Mouse (Mus musculus): ENCODE data around the gene Fgr.
"Not testable (repeated sequence)": the region's sequence is repeated elsewhere in the genome, so short reads cannot be mapped to it uniquely, and the experiment has no call there.

Gene Fgr

GRCm38 (mm10) chr4:132983664-132984512, 10.0 kb downstream of the Fgr start:
- DNase-seq (ENCODE audit: extremely low spot score, low read depth, low spot score), result no peak

GRCm38 (mm10) chr4:132988581-132989355, 14.9 kb downstream of the Fgr start:
- no peak for DNase-seq (ENCODE audit: extremely low spot score, low read depth, low spot score)

GRCm38 (mm10) chr4:132993553-132993952, 19.7 kb downstream of the Fgr start:
- DNase-seq (ENCODE audit: extremely low spot score, low read depth, low spot score), result no peak

- no peak for DNase-seq (ENCODE audit: extremely low spot score, low read depth, low spot score)
Measured at GRCm38 (mm10) chr4:132997469-132998237, 23.8 kb downstream of the Fgr start.

GRCm38 (mm10) chr4:133002896-133003295, 29.0 kb downstream of the Fgr start:
- DNase-seq (ENCODE audit: extremely low spot score, low read depth, low spot score), result no peak

GRCm38 (mm10) chr4:133003316-133004018, 29.6 kb downstream of the Fgr start:
- DNase-seq (ENCODE audit: extremely low spot score, low read depth, low spot score), result no peak

GRCm38 (mm10) chr4:133005233-133005632, 31.3 kb downstream of the Fgr start:
- peak; percentile 94 for DNase-seq (ENCODE audit: extremely low spot score, low read depth, low spot score)

- DNase-seq (ENCODE audit: extremely low spot score, low read depth, low spot score), result not testable (repeated sequence)
Measured at GRCm38 (mm10) chr4:133005885-133006451, 32.1 kb downstream of the Fgr start.

- no peak for DNase-seq (ENCODE audit: extremely low spot score, low read depth, low spot score)
Measured at GRCm38 (mm10) chr4:133007513-133008380, 33.9 kb downstream of the Fgr start.

- DNase-seq (ENCODE audit: extremely low spot score, low read depth, low spot score), result no peak
Measured at GRCm38 (mm10) chr4:133009131-133009530, 35.2 kb downstream of the Fgr start.

- DNase-seq (ENCODE audit: extremely low spot score, low read depth, low spot score), result no peak
Measured at GRCm38 (mm10) chr4:133009676-133010075, 35.8 kb downstream of the Fgr start.

- no peak for DNase-seq (ENCODE audit: extremely low spot score, low read depth, low spot score)
Measured at GRCm38 (mm10) chr4:133010611-133011010, 36.7 kb downstream of the Fgr start.

GRCm38 (mm10) chr4:133011028-133011820, 37.3 kb downstream of the Fgr start, which contains the start of gene Ahdc1:
TSS of gene Ahdc1 (plus strand) at chr4:133011260.
- no peak for DNase-seq (ENCODE audit: extremely low spot score, low read depth, low spot score)

GRCm38 (mm10) chr4:133011821-133012775, 38.2 kb downstream of the Fgr start:
- no peak for DNase-seq (ENCODE audit: extremely low spot score, low read depth, low spot score)

GRCm38 (mm10) chr4:133012776-133013265, 38.9 kb downstream of the Fgr start:
- no peak for DNase-seq (ENCODE audit: extremely low spot score, low read depth, low spot score)

GRCm38 (mm10) chr4:133013266-133013891, 39.5 kb downstream of the Fgr start:
- no peak for DNase-seq (ENCODE audit: extremely low spot score, low read depth, low spot score)

GRCm38 (mm10) chr4:133014088-133014487, 40.2 kb downstream of the Fgr start:
- DNase-seq (ENCODE audit: extremely low spot score, low read depth, low spot score), result no peak
